Mouse (Mus musculus): ENCODE data around the gene Gm17079.
"Not testable (repeated sequence)": the region's sequence is repeated elsewhere in the genome, so short reads cannot be mapped to it uniquely, and the experiment has no call there.

Gm17079 gene

DNA sequence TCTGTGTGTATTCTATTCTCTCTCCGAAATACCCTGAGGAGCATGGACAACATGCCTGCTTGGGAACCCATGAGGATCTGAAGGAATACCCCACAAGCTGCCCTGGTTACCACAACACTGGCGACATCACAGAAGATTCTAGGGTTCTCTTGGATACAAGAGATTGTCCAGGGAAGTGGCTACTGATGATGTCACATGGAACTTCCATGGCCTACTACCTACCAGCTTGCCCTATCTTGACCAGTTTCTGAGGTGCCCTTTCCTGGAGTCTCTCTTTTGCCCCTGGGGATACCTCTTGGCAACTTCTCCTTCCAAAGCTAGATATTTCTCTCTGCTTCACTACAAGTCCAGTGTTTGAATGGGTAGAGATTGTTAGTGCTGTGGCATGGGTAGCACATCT, at the start of gene Gm17079:
Gene Gm17079 (minus strand): TSS at position 101 of the 400 bp plus-strand sequence.
- not testable (repeated sequence) for DNase-seq (ENCODE audit: low spot score in 2 of 2)

GRCm38 (mm10) chr14:51740347-51741170, 45.3 kb upstream of the Gm17079 start:
- DNase-seq (ENCODE audit: low spot score in 2 of 2): no peak

- no peak for DNase-seq (ENCODE audit: low spot score in 2 of 2)
Observed at GRCm38 (mm10) chr14:51739150-51739993, 44.1 kb upstream of the Gm17079 start.

DNA sequence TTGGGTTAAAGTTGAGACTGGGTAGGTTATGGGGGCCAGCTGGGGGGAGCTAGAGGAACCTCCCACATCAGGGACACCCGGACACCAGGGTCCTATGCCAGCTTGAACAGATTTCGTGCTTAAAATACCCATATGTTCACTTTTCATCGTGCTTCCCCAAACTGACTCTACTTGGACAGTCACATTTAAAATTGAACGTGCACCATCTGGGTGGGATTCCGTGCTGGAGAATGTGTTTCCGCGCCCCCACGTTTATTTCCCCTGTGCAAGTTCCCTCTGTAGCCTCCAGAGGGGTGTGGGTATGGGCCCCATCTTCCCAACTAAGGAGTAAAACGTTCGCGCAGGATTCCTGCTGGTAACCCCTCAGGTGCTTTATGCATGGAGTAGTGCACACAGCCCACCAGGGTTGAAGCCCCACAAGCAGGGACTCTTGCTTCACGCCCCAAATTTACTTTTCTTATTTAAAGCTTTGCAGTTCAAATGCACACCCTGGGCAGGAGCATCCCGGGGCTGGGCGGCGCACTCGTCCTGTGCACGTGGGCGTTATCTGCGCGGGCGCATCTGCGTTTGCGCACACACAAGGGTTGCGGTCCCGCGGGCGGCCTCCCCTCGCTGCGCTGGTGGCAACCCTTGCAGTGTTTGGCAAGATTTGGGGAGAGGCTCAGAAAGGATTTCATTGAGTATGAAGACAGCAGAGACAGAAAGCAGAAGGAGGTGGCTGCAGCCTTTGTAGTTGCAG, 43.3 kb upstream of the Gm17079 start:
- DNase-seq (ENCODE audit: low spot score in 2 of 2): no peak

DNA sequence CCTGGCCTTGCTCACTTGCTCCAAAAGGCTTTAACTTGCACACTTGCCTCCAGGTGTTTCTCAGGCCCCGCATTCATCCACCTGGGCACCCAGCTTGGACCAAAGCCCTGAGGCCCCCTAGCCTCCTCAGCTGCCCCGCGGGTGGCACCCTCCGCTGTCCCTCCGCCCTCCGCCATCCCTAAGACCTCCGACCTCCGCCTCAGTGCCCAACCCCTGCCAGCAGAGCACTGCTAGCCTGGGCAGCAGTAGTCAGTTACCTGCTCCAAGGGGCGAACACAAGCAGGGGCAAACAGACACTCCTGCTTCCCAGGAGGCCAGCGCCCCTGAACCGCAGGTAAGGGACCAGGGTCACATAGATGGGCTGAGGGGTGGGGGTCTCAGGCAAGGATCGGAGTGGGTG, 42.7 kb upstream of the Gm17079 start:
- DNase-seq (ENCODE audit: low spot score in 2 of 2): no peak

DNA sequence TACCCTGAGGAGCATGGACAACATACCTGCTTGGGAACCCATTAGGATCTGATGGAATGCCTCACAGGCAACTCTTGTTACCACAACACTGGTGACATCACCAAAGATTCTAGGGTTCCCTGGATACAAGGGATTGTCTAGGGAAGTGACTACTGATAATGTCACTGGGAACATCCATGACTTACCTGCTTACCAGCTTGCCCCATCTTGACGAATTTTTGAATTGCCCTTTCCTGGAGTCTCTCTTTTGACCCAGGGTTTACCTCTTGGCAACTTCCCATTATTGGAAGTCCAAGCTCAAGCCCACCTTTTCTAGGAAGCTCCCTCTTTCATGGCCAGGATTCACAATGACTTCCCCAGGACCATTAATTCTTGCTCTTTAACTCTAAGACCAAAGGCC, 21.8 kb upstream of the Gm17079 start, which contains the start of gene Gm5800:
Gene Gm5800 (minus strand): TSS at position 101 of the 400 bp plus-strand sequence.
- DNase-seq (ENCODE audit: low spot score in 2 of 2): no peak

DNA sequence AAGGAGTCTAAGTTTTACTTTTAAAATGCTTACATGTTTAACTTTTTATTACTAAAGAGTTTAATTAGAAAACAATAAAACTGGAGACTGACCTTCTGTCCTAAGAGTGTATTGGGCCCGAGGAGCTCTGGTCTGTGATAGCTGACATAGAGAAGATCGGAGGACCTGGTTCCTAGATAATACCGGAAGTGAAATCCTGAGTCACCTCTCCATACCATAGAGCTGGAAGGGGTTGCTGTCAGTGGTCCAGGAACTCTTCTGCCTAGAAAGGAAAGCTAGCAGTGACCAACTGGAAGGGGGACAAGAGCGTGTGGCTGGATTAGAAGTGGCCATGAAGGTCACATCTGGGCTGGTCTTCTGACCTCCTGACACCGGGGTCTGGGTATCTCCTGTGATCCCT, 18.0 kb downstream of the Gm17079 start:
- no peak for DNase-seq (ENCODE audit: low spot score in 2 of 2)

Measured in spleen, postnatal 36 days (tissue).